Mouse (Mus musculus) CD4-positive helper T cell, adult 2 months (primary cell): Measurements from ENCODE around the gene Vmn1r169.
"Not testable (repeated sequence)": the region's sequence is repeated elsewhere in the genome, so short reads cannot be mapped to it uniquely, and the experiment has no call there.

Experiments used
- DNase-seq: peaks from one replicate; pipeline ENCODE4 v3.0.0-alpha.2; 2012; ENCODE audit warnings: low read depth, missing footprints, low spot score

Vmn1r169 gene

GRCm38 (mm10) chr7:23575226-23575625 is at the start of gene Vmn1r169:
Vmn1r169 (plus strand) TSS chr7:23575526.
- DNase-seq: not testable (repeated sequence)

- not testable (repeated sequence) for DNase-seq
Measured at GRCm38 (mm10) chr7:23539432-23539831, 35.9 kb upstream of the Vmn1r169 start, which contains the start of gene Vmn1r168. Vmn1r168 (plus strand) TSS chr7:23539732.

GRCm38 (mm10) chr7:23605875-23606274 is 30.5 kb downstream of the Vmn1r169 start, which contains the start of gene Vmn1r170:
Vmn1r170 (plus strand) TSS chr7:23606175.
- DNase-seq: not testable (repeated sequence)
